Mouse (Mus musculus) liver, adult 2 months (tissue): ENCODE data around the gene Unk.

ENCODE experiments used
- CTCF ChIP-seq: fragments of 200-500 bp; IDR thresholded peaks from 2 replicates; pipeline ENCODE4 v1.5.1; 2011; ENCODE audit warnings: low read depth, low read length, control low read depth
- POLR2A ChIP-seq: fragments of 200-500 bp; IDR thresholded peaks from 2 replicates; pipeline ENCODE4 v1.6.1; 2011; ENCODE audit warnings: low read length, control low read depth; ENCODE audit not compliant: insufficient read depth; ENCODE audit errors: extremely low read depth

DNA sequence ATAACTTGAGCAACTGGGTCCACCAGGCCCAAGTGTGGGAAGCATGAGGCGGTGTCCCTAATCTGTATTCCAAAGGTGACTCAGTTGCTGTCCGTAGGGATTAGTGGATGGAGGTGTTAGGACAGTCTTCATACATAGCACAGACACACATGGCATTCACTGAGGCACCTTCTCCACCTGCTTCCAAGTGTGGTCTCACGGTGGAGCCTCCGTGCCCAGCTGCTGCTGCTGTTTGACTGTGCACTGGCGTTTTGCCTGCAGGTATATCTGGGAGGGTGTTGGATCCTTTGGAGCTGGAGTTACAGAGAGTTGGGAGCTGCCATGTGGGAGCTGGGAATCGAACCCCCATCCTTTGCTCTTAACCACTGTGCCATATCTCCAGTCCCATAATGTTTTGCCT lies 4.5 kb downstream of the Unk start:
- TF ChIP-seq CTCF (no peak), POLR2A (no peak)
